Mouse (Mus musculus): ENCODE data around the gene Piwil1.

DNA sequence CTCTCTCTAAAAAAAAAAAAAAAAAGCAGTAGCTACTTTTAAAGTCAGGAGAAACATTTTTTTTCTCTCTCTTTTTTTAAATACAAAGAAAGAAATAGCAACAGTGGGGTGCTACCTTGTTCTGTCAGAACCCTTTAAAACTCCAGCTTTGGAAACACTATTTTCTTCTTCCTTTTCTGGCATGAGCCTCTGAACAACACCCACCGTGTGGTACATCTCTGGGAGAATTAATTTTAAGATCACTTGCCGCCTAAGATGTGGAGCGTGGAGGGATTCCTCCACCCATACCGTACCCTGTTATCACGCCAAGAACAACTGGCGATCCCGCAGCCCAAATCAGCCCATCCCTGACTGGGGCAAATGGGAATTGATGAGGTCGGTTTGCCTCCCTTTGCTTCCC, 42.2 kb upstream of the Piwil1 start:
- TF ChIP-seq CTCF (IDR thresholded peaks at IDR 0.05; ENCODE audit: extremely low read depth, insufficient read depth, insufficient read length, insufficient replicate concordance) (no peak), POLR2A (IDR thresholded peaks at IDR 0.05; ENCODE audit: low read depth, low read length) (no peak)
